Mouse (Mus musculus) ES-E14 (cell line): Measurements from ENCODE around the gene Patz1.

Experiments used
- CHD2 ChIP-seq: IDR thresholded peaks from 2 replicates; pipeline ENCODE4 v1.6.1; 2014; ENCODE audit warnings: mild to moderate bottlenecking, low read depth, low read length, inconsistent platforms
- HCFC1 ChIP-seq: IDR thresholded peaks from 2 replicates; pipeline ENCODE4 v1.6.1; 2012; ENCODE audit warnings: low read length, inconsistent platforms, borderline replicate concordance; ENCODE audit not compliant: insufficient read depth
- MAFK ChIP-seq: IDR thresholded peaks from 2 replicates; pipeline ENCODE4 v1.6.1; 2014; ENCODE audit warnings: mild to moderate bottlenecking, low read depth, low read length, inconsistent platforms; ENCODE audit not compliant: insufficient read depth
- ZNF384 ChIP-seq: IDR thresholded peaks from 2 replicates; pipeline ENCODE4 v1.6.1; 2012; ENCODE audit warnings: low read depth, low read length, inconsistent platforms

DNA sequence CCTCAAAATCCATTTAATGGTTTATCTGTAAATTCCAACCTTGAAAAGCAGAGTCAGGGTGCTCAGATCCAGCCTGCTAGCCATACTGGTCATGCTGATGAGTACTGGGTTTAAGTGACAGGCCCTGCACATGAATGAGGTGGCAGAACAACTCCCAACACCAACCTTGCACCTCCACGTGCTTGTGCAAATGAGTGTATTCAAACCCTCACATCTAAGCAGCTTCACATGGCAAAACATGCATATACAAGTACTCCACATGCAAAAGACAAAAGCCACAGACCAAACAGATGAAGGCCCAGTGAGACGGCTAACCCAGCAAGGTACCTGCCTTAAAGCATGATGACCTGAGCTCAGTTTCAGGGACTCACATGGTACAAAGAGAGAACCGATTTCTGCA is 2.7 kb upstream of the Patz1 start:
- TF ChIP-seq HCFC1 (no peak), CHD2 (no peak), MAFK (no peak), ZNF384 (no peak)
